Mouse (Mus musculus) ovary, postnatal 14 days (tissue): ENCODE measurements around the gene Samt2.
"Not testable (repeated sequence)": the region's sequence is repeated elsewhere in the genome, so short reads cannot be mapped to it uniquely, and the experiment has no call there.

Experiments used
- DNase-seq: peaks from one replicate; pipeline ENCODE4 v3.0.0; 2022; ENCODE audit warnings: low spot score

The Samt2 gene

DNA sequence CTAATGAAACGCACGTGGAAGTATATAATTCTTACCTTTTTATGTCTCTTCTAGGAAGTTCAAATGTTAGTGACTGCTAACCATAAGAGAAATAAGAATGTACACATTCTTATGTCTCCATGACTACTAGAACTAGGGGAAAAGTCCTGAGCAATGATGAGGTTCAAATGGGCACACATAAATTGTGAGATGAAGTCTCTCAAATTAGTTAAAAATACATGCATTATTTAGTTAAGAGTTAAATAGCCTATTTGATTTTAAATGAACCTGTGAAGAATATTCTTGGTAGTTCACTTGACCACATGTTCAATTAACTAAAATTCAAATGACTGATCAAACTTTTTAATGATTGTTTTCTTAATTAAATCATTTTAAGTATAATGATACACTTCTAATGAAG is at the start of gene Samt2:
Samt2 (minus strand) TSS at position 101 of the 400 bp plus-strand sequence.
- DNase-seq: not testable (repeated sequence)
